Comparison of ENCODE assay signal across 9 mouse cellular contexts in genomic region chr13:6515084-6515910, GRCm38 (mm10). TPM values are rescaled to one million over a fixed set of nuclear protein-coding genes. Genes with fewer than 3 reads are reported as not detected.
DNase-seq lines count a peak whose midpoint lies in the region; ATAC-seq and TF ChIP-seq lines count a peak whose summit lies in the region.
"Had no signal": no experiment of that assay in that cellular context is flagged by ENCODE, and none has a peak within 500 bp of the region (broad histone marks: within the 10 kb centered on the region; RNA-seq: fewer than 3 reads in every experiment).

No protein-coding gene starts in this region.

- no peak overlapping the region for H3K4me2 ChIP-seq in forebrain, postnatal 0 days (ENCODE audit: low read depth)
- no peak overlapping the region for H3K4me2 ChIP-seq in liver, embryonic 14.5 days (ENCODE audit: low read depth)
- H3K4me2 ChIP-seq in forebrain, embryonic 14.5 days (ENCODE audit: low read length), result no peak overlapping the region
- H3K4me2 ChIP-seq: hindbrain, embryonic 15.5 days had no signal

- no peak overlapping the region for H3K27ac ChIP-seq in forebrain, postnatal 0 days (ENCODE audit: low read depth, low read length)
- no peak overlapping the region for H3K27ac ChIP-seq in forebrain, embryonic 10.5 days
- no peak overlapping the region for H3K27ac ChIP-seq in liver, embryonic 14.5 days
- no peak overlapping the region for H3K27ac ChIP-seq in forebrain, embryonic 14.5 days (ENCODE audit: low read depth, low read length)
- H3K27ac ChIP-seq: hindbrain, embryonic 15.5 days had no signal

- H3K4me1 ChIP-seq in forebrain, postnatal 0 days (ENCODE audit: insufficient read depth), result no peaks in the 10 kb centered on the region
- no peaks in the 10 kb centered on the region for H3K4me1 ChIP-seq in forebrain, embryonic 10.5 days
- no peaks in the 10 kb centered on the region for H3K4me1 ChIP-seq in liver, embryonic 14.5 days (replicated peaks; ENCODE audit: control insufficient read depth in 2 of 2, insufficient read depth in 2 of 2, low read length in 1 of 2)
- H3K4me1 ChIP-seq in forebrain, embryonic 14.5 days (ENCODE audit: control insufficient read depth, insufficient read depth, low read length), result no peaks in the 10 kb centered on the region
- H3K4me1 ChIP-seq: hindbrain, embryonic 15.5 days had no signal

- H3K9ac ChIP-seq in forebrain, postnatal 0 days, result no peak overlapping the region
- H3K9ac ChIP-seq in liver, embryonic 14.5 days (replicated peaks), result no peak overlapping the region
- H3K9ac ChIP-seq in forebrain, embryonic 14.5 days (ENCODE audit: low read length), result no peak overlapping the region
- H3K9ac ChIP-seq: hindbrain, embryonic 15.5 days had no signal

- TF ChIP-seq EP300 in liver, embryonic 14.5 days (IDR thresholded peaks at IDR 0.05; ENCODE audit: low read depth), result no peak

- no peak for ATAC-seq in forebrain, postnatal 0 days
- no peak for ATAC-seq in liver, embryonic 14.5 days (ENCODE audit: insufficient read depth)
- ATAC-seq in forebrain, embryonic 14.5 days, result no peak

- H3K27me3 ChIP-seq in forebrain, postnatal 0 days (ENCODE audit: insufficient read depth, low read length), result no peaks in the 10 kb centered on the region
- H3K27me3 ChIP-seq in forebrain, embryonic 10.5 days (ENCODE audit: poor library complexity, severe bottlenecking), result no peaks in the 10 kb centered on the region
- no peaks in the 10 kb centered on the region for H3K27me3 ChIP-seq in liver, embryonic 14.5 days (ENCODE audit: control insufficient read depth, insufficient read depth, low read length)
- no peaks in the 10 kb centered on the region; the same call in 1 of the 2 replicates for H3K27me3 ChIP-seq in splenic B cell, adult 2 months (ENCODE audit: control insufficient read depth, insufficient read depth, low read length, poor library complexity, severe bottlenecking)
- H3K27me3 ChIP-seq in forebrain, embryonic 14.5 days (replicated peaks; ENCODE audit: control insufficient read depth, insufficient read depth, low read length), result no peaks in the 10 kb centered on the region
- H3K27me3 ChIP-seq: hindbrain, embryonic 15.5 days had no signal

- DNase-seq in forebrain, postnatal 0 days, result no peak
- DNase-seq in forebrain, embryonic 10.5 days (ENCODE audit: extremely low spot score, low spot score), result no peak
- DNase-seq in 416B (ENCODE audit: low read depth), result peak; percentile 85
- peak; percentile 65 for DNase-seq in adrenal gland, postnatal 10 days
- DNase-seq in liver, embryonic 14.5 days (ENCODE audit: low read depth in 3 of 3, low spot score in 3 of 3), result peak in 1 of 3 experiments; percentile 11
- peak; percentile 64 for DNase-seq in splenic B cell, adult 2 months (ENCODE audit: low read depth, low spot score)
- no peak for DNase-seq in forebrain, embryonic 14.5 days (ENCODE audit: low spot score)
- no peak for DNase-seq in layer of hippocampus, adult 18-20 months (ENCODE audit: low spot score in 2 of 2)

- H3K9me3 ChIP-seq in forebrain, postnatal 0 days (ENCODE audit: low read length), result no peaks in the 10 kb centered on the region
- H3K9me3 ChIP-seq in forebrain, embryonic 10.5 days, result no peaks in the 10 kb centered on the region
- H3K9me3 ChIP-seq in liver, embryonic 14.5 days (ENCODE audit: control insufficient read depth, low read length), result no peaks in the 10 kb centered on the region
- no peaks in the 10 kb centered on the region for H3K9me3 ChIP-seq in forebrain, embryonic 14.5 days (replicated peaks; ENCODE audit: control insufficient read depth, low read length)
- H3K9me3 ChIP-seq: hindbrain, embryonic 15.5 days had no signal

- 68% methylated on average over 8 of the region's 8 CpGs for WGBS in forebrain, postnatal 0 days
- WGBS in forebrain, embryonic 10.5 days, result 67% methylated on average over 8 of the region's 8 CpGs
- WGBS in liver, embryonic 14.5 days (ENCODE audit: insufficient replicate concordance), result 24% methylated on average over 8 of the region's 8 CpGs
- 65% methylated on average over 8 of the region's 8 CpGs for WGBS in forebrain, embryonic 14.5 days

- no peaks in the 10 kb centered on the region for H3K36me3 ChIP-seq in forebrain, postnatal 0 days (ENCODE audit: insufficient read depth)
- H3K36me3 ChIP-seq in forebrain, embryonic 10.5 days (replicated peaks), result no peaks in the 10 kb centered on the region
- no peaks in the 10 kb centered on the region for H3K36me3 ChIP-seq in liver, embryonic 14.5 days (replicated peaks; ENCODE audit: control insufficient read depth, insufficient read depth, low read depth)
- no peaks in the 10 kb centered on the region for H3K36me3 ChIP-seq in splenic B cell, adult 2 months (ENCODE audit: control insufficient read depth, insufficient read depth, low read length, poor library complexity, severe bottlenecking)
- H3K36me3 ChIP-seq in forebrain, embryonic 14.5 days (ENCODE audit: control insufficient read depth, insufficient read depth, low read length), result no peaks in the 10 kb centered on the region
- H3K36me3 ChIP-seq: hindbrain, embryonic 15.5 days had no signal

- no peak overlapping the region for H3K4me3 ChIP-seq in forebrain, postnatal 0 days (ENCODE audit: low read depth, low read length)
- H3K4me3 ChIP-seq in forebrain, embryonic 10.5 days, result no peak overlapping the region
- no peak overlapping the region for H3K4me3 ChIP-seq in liver, embryonic 14.5 days (ENCODE audit: insufficient read depth in 1 of 2, low read depth in 2 of 2, low read length in 2 of 2)
- no peak overlapping the region for H3K4me3 ChIP-seq in forebrain, embryonic 14.5 days (ENCODE audit: low read depth, low read length)
- H3K4me3 ChIP-seq: hindbrain, embryonic 15.5 days had no signal

- peak; percentile 37 for TF ChIP-seq CTCF in forebrain, postnatal 0 days (IDR thresholded peaks at IDR 0.05; ENCODE audit: low read depth)
- peak; percentile 83 for TF ChIP-seq CTCF in liver, embryonic 14.5 days (IDR thresholded peaks at IDR 0.05; ENCODE audit: low read depth)

RNA-seq across cellular contexts. Expression of gene Pitrm1, which starts 32.7 kb away (rescaled TPM):
- total RNA-seq in forebrain, postnatal 0 days (2014; rRNA removed), result 38.7 and 60.9 TPM in 2 replicates
- polyA plus RNA-seq in forebrain, postnatal 0 days (2015; fragmentation: Nextera tagmentation; extraction: Ambion mirVana), result 24.7 and 30.0 TPM in 2 replicates
- 120 and 121 TPM in 2 replicates for polyA plus RNA-seq in forebrain, embryonic 10.5 days (2016; fragmentation: Nextera tagmentation; extraction: Ambion mirVana)
- 100 to 1,000 TPM; 103 to 115 TPM for total RNA-seq in adrenal gland, postnatal 10 days (2021)
- polyA plus RNA-seq in liver, embryonic 14.5 days (2012; rRNA removed), result 42.6 and 61.9 TPM in 2 replicates
- 104 and 113 TPM in 2 replicates for polyA plus RNA-seq in liver, embryonic 14.5 days (2014; fragmentation: Nextera tagmentation; extraction: Ambion mirVana)
- 62.0 and 63.6 TPM in 2 replicates for polyA plus RNA-seq in forebrain, embryonic 14.5 days (2014; fragmentation: Nextera tagmentation; extraction: Ambion mirVana)
- 10 to 100 TPM; 50.7 to 53.7 TPM for total RNA-seq in layer of hippocampus, adult 18-20 months (2021)

Comparison
In these comparisons a context has a peak if more than half of its experiments do, and no peak if none do; other contexts are left out.
1. DNase-seq: peak in 416B (single experiment), adrenal gland, postnatal 10 days (single experiment) and splenic B cell, adult 2 months (single experiment); none in forebrain, postnatal 0 days (single experiment), forebrain, embryonic 10.5 days (single experiment), forebrain, embryonic 14.5 days (single experiment) and layer of hippocampus, adult 18-20 months (0 of 2).